Mouse (Mus musculus) adrenal gland, adult (tissue): ENCODE data around the gene Nrgn.
A peak's percentile ranks its signal among the peaks of the same experiment; 100 is the strongest.

Experiments used
- DNase-seq, 2 experiments: peaks; one replicate each; pipeline ENCODE4 v3.0.0; 2022 to 2023; ENCODE audit warnings: low spot score in 1 of 2; ENCODE audit not compliant: inconsistent age in 2 of 2

Gene Nrgn

DNA sequence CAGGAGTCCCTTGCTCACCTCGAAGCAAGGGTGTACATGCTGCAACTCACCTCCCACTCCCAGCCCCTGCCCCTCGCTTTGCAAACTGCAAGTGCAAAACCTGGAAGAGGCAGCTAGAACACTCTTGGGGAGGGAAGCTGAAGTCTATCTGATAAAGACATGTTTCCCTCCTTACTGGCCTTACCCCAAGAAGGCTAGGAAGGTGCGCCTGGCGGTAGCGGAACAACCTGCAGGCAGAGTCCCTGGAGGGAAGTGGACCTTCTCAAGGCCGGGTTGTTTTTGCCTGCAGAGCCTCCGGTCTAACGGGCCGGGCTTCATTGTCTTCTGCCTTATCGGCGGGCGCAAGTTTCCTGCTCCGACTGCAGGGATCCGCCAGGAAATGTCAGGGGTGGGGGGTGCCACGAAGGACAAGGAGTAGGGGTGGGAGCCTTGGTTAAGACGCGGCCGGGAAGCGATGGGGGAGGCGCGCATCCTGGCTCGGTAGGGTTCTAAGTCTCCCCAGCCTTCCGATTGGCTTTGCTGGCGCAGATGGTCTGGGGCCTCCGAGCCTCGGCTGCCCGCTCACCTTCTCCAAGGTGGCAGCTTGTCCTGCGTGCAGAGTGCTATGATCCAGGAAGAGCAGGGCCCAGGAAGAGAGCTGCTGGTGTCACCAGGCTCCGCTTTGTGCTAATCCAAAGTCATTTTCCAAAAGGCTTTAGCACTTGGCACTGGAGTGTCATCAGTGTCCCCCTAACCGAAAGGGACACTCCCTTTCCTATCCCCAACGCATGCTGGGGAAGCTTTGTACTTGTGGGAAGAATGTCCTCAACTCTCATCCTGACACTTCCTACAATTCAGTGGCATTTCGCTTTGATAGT is 22.4 kb downstream of the Nrgn start:
- DNase-seq = peak; percentile 83 to 91

DNA sequence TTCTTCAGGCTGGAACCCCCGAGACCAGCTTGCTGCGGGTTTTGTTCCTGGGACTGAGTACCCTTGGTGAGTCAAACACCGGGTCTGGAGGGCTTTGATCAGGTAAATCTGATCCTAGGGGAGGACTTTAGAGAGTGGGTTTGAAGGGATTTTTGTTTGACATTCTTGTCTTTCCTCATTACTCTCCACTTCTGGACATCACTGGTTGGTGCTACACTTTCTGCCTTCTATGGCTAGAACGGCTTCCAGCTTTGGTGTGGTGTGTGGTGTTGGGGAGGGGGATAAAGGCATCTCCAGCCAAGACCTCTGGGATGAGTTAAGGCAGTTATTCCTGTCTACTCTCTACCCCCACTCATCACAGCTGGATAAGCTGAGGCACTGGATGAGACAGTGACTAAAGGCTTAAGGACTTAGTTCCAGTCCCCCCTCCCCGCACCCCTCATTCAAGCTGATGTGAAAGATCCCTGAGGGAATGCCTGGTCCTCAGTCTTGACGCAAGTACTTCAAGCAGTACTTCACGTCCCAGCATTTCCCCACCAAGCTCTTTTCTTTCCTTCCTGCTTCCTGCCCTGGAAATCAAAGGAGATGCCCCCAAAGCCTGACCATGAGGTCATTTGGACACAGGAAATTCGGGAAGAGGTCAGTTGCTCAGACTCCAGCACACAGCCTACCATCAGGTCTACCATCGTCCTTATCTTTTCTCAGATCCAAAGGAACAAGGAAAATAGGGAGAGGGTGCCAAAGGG is 24.3 kb downstream of the Nrgn start:
- DNase-seq = peak; percentile 44 to 65

DNA sequence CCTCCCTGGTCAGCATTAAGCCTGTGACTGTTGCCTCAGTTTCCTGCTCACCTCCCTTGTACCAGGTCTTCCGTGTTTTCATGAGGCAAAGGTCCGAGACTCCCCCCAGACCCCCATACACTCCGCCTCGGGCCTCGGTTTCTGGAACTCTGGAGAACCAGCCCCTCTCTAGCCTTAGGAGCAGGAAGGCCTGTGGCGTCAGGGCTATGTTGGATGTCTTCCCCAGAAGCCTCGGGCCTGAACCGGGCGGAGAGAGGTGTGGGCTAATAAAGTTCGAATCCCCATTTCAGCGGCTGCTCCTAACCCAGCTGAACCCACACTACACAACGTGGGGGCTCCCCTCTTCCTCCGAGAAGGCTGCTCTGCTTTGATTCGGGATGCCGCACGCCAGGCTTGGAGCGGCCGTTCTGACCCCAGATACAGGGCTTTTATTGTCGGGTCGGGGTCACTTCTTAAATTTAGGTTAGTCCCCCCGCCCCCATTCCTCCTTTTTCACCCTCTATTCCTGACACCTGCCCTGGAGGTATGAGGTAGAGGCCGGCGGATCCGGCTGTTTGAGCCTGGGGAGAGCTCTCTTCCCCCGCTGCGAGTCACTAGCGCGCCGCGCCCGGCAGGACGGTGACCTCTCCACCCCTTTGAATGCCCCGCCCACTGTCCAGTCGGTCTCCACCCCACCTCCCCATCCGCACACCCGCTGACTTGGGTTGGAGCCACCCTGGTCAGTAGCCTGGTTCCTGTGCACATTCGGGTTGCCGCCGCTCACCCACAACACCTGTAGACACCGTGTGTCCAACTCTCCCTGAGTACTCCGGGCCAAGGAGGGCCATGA is 25.1 kb downstream of the Nrgn start, which contains the start of gene Esam:
Esam (plus strand) TSS at position 683 of the 829 bp plus-strand sequence.
- DNase-seq = peak; percentile 83 to 89

DNA sequence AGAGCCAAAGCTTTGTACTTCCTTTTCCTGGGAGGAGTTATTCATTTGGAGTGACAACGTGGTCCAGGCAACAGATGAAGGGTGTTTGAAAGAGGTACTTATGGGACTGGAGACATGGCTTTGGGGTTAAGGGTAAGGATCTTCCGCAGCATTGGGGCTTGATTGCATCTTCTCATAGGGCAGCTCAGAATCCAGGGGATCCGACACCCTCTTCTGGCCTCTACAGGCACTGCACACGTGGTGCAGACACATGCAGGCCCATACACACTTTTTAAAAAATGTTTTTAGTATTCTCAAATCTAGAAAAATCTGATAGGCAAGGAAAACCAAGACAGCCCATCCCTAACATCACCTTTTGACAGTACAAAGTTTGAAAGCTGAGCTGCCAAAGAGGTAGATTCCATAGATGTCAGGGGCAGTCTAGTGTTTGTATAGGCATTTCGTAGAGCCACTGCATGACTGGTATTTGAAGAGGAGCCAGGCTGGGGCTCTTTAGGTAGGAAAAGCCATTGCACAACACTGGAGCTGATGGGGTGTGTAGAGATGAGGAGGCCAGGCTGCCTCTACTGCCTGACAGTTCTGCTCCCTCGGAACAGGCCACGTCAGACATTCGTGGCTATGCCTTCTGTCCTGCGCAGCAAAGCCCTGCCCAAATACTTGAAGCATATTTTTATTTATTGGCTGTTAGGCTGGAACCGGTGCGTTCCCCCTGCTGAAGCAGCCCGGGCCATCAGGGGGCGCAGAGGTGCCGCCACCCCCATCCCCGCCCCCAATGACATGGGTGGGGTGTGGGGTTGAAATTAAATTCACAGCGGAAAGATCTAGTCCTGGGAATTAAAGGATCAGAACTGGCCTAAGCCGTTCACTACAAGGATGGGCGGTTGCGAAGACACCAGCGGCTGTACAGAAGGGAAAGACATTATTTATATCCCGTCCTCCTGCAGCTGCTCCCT is 26.0 kb downstream of the Nrgn start:
- peak in 1 of 2 experiments; percentile 70 for DNase-seq

DNA sequence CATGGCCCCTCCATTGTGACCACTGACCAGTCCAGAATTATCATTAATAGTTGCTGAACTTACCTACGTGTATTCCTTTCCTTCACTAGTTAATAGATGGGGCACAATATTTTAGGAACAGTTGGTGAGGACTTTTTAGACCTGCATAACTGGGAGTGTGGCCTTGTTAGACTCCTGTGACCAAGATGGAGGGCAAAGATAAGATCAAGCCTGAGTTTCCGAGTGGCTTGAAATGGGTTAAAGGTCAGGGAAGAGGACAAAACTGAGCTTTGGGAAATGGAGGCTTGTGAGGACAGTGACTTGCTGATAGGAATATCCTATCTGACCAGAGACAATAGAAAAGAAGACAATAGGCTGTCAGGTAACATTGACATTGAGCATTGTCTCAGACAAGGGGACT is 27.2 kb downstream of the Nrgn start:
- no peak for DNase-seq

DNA sequence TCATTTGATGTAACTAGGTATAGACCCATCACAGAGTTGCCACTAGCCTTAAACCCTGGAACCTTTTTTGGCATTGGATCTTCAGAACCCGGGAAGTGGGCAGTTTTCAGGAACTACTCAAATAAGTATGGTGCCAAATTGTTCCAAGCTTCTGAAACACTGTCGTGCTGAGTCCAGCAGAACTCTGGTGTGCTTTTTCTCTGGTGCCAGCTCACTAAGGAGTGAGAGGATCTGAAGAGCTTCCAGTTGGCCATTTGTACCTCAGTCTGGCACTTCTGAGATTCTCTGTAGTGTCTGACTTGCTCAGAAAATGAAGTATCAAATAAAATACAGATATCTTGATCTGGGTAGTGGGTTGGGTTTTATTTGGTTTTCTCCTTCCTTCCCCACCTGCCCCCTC is 32.7 kb downstream of the Nrgn start:
- DNase-seq = peak in 1 of 2 experiments; percentile 15

DNA sequence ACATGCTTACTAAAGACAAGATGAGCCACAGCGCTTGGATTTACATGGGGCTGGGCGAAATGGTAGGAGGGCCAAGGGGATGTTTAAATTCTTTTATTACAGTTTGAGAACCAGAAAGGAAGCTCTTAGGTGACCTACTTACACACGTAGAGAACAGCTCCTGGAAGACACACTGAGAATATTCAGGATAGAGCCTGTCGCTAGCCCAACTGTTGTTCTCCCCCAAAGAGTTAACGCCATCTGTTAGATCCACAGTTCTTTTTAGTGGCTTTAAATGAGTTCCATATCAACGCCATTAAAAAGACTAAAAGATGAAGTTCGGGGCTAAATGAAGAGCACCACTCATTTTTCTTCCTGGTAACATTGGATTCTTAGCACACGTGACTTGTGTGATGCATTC is 33.7 kb downstream of the Nrgn start:
- DNase-seq = no peak

DNA sequence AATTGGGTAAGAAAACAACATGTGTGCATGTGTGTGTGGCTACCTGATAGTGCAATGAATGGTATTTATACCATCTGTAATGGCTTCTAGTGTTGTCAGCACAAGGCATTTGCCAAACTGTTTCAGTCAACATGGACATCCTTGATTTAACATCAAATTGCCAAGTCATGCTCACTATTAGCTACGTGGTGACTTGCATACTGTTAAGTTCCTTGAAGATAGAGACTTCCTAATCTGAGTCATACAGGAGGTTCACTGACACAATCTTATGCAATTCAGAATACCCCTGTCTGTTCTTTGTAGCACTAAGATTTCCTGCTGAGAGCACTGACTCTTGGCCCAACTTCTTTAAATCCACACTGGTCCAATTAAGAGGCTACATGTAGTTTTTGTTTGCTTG is 35.2 kb downstream of the Nrgn start:
- DNase-seq = peak in 1 of 2 experiments; percentile 31

DNA sequence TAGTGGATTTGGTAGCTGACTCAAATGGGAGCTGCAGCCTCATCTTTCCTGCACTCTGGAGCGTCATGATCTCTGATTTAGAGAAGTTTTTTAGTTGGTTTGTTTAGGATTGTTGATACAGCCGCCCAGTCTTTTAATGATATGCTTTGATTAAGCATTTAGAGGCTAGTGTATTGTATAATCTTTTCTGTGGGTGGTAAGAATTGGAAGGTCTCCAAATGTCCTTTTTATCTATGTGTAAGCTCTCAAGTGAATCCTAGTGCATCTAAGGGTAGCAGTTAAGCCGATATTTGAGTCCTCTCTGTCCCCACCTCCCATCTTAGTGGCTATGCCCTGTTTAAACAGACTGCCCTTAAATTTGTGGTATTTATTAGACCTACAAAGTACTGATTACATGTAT is 38.2 kb downstream of the Nrgn start:
- peak in 1 of 2 experiments; percentile 21 for DNase-seq

DNA sequence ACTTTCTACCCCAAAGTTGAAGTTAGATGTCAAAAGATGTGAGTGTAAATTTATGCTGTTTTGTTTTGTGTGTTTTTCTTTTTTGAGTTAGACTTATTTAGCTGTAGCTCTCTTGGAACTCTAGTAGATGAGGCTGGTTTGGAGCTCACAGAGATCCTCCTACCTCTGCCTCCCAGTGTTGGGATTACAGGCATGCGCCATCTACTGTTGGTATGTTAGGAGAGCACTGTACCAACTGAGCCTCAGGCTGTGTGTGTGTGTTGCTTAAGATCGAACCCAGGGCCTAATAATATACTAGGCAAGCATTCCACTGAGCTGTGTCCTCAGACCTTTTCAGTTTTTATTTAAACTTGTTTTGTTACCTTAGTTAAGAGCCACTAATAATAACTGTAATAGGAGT is 40.6 kb downstream of the Nrgn start:
- peak in 1 of 2 experiments; percentile 49 for DNase-seq

DNA sequence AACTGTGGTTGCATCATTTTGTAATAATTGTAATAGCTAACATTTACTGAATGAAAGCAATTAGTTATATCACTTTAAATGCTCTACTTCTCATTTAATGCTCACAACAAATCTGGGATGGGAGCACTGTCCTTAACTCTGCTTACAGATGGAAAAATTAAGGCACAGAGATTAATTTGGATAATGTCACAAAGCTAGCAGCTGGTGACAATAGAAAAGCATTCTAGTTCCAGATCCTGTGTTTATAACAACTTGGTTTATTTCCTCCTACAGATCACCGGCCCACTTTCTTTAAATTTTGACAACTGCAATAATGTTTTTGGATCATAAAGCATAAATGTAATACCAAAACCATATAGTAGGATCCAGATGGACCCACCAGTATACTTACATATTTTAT is 46.7 kb downstream of the Nrgn start:
- DNase-seq = no peak

DNA sequence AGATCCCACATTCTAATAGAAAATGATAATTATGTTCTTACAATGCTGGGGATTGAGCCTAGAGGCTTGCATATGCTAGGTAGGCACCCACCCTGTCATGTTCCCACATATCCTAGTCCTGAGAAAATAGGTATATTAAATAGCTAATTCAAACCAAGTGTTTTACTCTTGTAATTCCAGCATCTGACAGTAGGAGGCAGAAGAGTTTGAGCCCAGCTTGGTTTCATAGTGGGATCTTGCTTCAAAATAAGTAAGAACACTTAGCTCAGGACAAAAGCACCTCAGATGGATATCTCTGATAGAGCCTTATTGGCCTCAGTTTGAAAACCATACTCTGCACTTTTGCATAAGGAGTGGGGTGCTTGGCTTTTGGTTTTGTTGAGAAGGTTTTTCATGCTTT is 48.4 kb downstream of the Nrgn start:
- no peak for DNase-seq

DNA sequence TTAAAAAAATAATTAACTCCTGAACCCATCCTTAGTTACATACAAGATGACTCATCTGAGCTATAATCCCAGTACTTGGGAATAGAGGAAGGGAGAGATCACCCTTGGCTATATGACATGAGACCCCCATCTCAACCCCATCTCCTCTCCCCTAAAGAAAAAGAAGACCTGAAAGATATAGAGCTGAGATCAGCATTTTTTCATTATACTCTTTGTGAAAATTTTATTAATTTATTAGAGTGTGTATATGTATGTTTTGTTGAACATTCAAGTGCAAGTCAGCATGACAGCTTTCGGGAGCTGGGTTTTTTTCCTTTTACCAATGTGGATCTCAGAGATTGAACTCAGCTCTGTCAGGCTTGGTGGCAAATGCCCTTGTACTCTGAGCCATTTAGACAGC is 51.5 kb downstream of the Nrgn start:
- no peak for DNase-seq

DNA sequence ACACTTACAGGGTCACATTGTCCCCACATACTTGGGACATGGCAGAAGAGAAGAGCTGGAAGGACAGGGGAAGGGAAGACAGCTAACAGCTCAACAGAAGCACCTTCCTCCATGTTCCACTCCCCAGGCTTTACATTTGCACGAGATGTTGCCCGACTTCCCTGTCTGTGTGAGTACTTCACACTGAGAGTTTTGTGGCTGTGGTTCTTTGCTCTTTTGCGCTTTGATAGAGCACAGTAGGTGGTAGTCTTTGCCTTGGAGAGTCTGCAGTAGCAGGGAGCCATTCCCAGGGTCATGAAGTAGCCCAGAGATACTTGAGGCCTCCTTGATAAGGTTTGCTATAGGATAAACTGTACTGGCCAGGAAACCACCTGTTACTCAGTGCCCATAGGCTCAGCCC is 52.5 kb downstream of the Nrgn start:
- DNase-seq = no peak

DNA sequence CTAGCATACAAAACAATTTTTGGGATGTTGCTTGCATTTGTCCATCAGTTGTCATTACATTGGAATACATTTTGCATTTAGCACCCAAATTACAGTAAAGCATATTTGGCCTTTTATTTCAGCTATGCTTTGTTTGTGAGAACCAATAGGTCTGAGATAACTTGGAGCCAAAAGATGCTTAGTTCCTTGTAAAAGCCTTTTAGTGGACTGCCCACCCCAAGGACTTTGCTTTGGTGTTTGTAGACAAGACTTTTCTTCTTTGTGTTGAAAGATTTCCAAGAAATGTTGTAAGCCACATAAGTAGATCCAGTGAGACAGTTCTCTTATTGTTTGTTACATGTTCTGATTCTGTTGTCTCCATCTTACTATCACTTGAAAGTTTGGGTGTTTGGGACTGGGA is 56.4 kb downstream of the Nrgn start:
- DNase-seq = no peak

DNA sequence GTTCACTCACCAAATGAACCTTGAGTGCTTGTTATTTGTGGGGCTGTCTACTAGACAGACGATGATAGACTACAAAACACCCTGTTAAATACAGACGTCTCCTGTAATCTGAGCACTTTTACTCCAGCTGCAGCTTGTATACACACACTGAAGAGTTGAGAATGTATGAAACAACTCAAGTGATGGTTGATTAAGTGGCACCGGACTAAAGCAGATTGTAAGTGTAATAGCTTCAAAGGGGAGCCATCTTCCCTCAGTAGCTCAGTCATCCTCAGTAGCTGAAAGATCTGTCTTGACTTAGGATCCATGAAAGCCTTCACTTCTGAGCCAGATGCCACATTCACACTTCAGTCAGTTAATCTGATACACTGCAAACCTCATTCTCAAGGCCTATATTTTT is 56.9 kb downstream of the Nrgn start:
- no peak for DNase-seq
